ENCODE assay signal across 8 mouse cellular contexts in the genomic region with DNA sequence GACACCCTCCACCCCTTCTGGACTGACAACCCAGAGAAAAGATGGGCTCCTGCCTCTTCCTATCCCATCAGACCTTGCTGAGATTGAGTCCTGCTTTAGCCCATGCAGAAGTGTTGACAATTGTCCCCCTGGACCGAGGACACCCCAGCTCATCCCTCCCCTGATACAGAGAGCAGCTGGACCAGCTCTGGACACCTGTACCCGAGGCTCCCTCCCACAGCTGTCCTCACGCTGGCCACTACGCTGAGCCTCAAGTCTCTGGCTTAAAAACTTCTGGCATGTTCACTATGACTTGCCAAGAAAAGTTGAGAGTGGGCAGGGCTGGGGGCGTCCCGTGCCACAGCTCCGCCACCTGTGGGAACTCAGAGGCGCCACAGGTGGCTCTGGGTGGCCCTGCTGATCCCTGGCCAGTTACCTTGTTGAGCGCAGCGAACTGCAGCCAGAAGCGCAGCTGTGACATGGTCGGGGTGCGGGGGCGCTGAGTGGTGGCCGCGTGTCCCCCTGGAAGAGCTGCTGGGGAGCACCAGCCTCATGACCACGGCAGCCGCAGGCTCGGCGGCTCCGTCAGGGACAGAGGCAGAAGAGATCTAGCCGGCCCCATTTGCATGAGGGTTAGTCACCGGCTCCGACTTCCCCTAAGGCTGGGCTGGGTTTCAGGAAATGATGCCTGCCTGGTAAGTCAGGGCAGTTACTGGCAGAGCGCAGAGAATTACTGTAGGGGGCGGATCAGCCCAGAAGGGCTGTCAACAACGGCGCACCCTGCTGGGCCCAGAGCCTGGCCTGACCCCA. TPM values are rescaled to one million over a fixed set of nuclear protein-coding genes. Genes with fewer than 3 reads are reported as not detected.
DNase-seq lines count a peak whose midpoint lies in the region; ATAC-seq and TF ChIP-seq lines count a peak whose summit lies in the region.

No protein-coding gene starts in this region.

- H3K27ac ChIP-seq in kidney, adult 2 months (ENCODE audit: insufficient read depth, low read depth, low read length), result peak overlapping the region; percentile 82
- H3K27ac ChIP-seq in liver, embryonic 12.5 days, result peak overlapping the region; percentile 59
- H3K27ac ChIP-seq in neural tube, embryonic 13.5 days (replicated peaks), result no peak overlapping the region

- H3K4me2 ChIP-seq in liver, embryonic 12.5 days, result peak overlapping the region; percentile 61
- H3K4me2 ChIP-seq in neural tube, embryonic 13.5 days, result peak overlapping the region; percentile 31

- H3K36me3 ChIP-seq in kidney, adult 2 months (ENCODE audit: control insufficient read depth, insufficient read depth, low read length), result no peaks in the 10 kb centered on the region
- peaks cover 55% of the 10 kb centered on the region for H3K36me3 ChIP-seq in liver, embryonic 12.5 days
- H3K36me3 ChIP-seq in neural tube, embryonic 13.5 days, result peaks cover 29% of the 10 kb centered on the region

- 34% methylated on average over 28 of the region's 28 CpGs for WGBS in kidney, adult 2 months
- WGBS in liver, embryonic 12.5 days (ENCODE audit: insufficient replicate concordance), result 15% methylated on average over 28 of the region's 28 CpGs
- 17% methylated on average over 28 of the region's 28 CpGs for WGBS in neural tube, embryonic 13.5 days

- peaks cover 37% of the 10 kb centered on the region for H3K4me1 ChIP-seq in kidney, adult 2 months (ENCODE audit: control insufficient read depth, insufficient read depth, low read length)
- peaks cover 79% of the 10 kb centered on the region for H3K4me1 ChIP-seq in liver, embryonic 12.5 days
- H3K4me1 ChIP-seq in neural tube, embryonic 13.5 days (replicated peaks), result peaks cover 21% of the 10 kb centered on the region

- DNase-seq in right cerebral cortex, adult 2 months (ENCODE audit: low spot score in 2 of 2), result peak; percentile 31 to 49
- no peak for DNase-seq in right cerebral cortex, postnatal 4 days
- peak; percentile 77 for DNase-seq in c-Kit-positive CD71-negative TER-119-negative erythroid progenitor cells, embryonic 14.5 days (ENCODE audit: low read depth)
- DNase-seq in heart, adult 18-20 months, result peak; percentile 75 to 92
- peak; percentile 83 for DNase-seq in kidney, adult 2 months
- peak; percentile 88 for DNase-seq in urinary bladder, postnatal 14 days (ENCODE audit: low spot score)

- peak overlapping the region; percentile 55 for H3K9ac ChIP-seq in liver, embryonic 12.5 days
- H3K9ac ChIP-seq in neural tube, embryonic 13.5 days, result no peak overlapping the region

- ATAC-seq in liver, embryonic 12.5 days, result 0 out of 2 replicates have a peak, but pooled peaks have one; percentile 20
- no peak for ATAC-seq in neural tube, embryonic 13.5 days (ENCODE audit: low read depth)

- no peak for TF ChIP-seq POLR2A in kidney, adult 2 months (IDR thresholded peaks at IDR 0.05; ENCODE audit: low read depth, low read length)

- no peaks in the 10 kb centered on the region for H3K27me3 ChIP-seq in kidney, adult 2 months (replicated peaks; ENCODE audit: control insufficient read depth, insufficient read depth, low read length)
- no peaks in the 10 kb centered on the region for H3K27me3 ChIP-seq in liver, embryonic 12.5 days (replicated peaks)
- no peaks in the 10 kb centered on the region for H3K27me3 ChIP-seq in neural tube, embryonic 13.5 days

- H3K9me3 ChIP-seq in liver, embryonic 12.5 days (replicated peaks), result no peaks in the 10 kb centered on the region
- no peaks in the 10 kb centered on the region for H3K9me3 ChIP-seq in neural tube, embryonic 13.5 days

- TF ChIP-seq CTCF in kidney, adult 2 months (conservative IDR thresholded peaks at IDR 0.05; ENCODE audit: insufficient read depth, insufficient read length, low read depth, low read length), result peak; percentile 31; the same call in 1 of the 2 replicates

- H3K4me3 ChIP-seq in kidney, adult 2 months (ENCODE audit: insufficient read depth, low read depth, low read length), result peak overlapping the region; percentile 54
- H3K4me3 ChIP-seq in liver, embryonic 12.5 days, result peak overlapping the region; percentile 30
- no peak overlapping the region for H3K4me3 ChIP-seq in neural tube, embryonic 13.5 days

RNA-seq across cellular contexts. Expression of a gene that starts 28.0 kb away (rescaled TPM):
- total RNA-seq in heart, adult 18-20 months (2021), result 1,000 to 10,000 TPM in 1 of 2 experiments, 100 to 1,000 TPM in 1; 983 to 1,022 TPM
- polyA plus RNA-seq in kidney, adult 2 months (2012; rRNA removed), result 1,431 and 1,557 TPM in 2 replicates
- 682 and 685 TPM in 2 replicates for polyA plus RNA-seq in liver, embryonic 12.5 days (2016; fragmentation: Nextera tagmentation; extraction: Ambion mirVana)
- polyA plus RNA-seq in neural tube, embryonic 13.5 days (2015; fragmentation: Nextera tagmentation; extraction: Ambion mirVana), result 505 and 556 TPM in 2 replicates

RNA-seq across cellular contexts. Expression of a gene that starts 30.4 kb away (rescaled TPM):
- total RNA-seq in heart, adult 18-20 months (2021), result 10 to 100 TPM in 1 of 2 experiments, 1 to 10 TPM in 1; 9.0 to 10.1 TPM
- polyA plus RNA-seq in kidney, adult 2 months (2012; rRNA removed), result 27.7 and 30.8 TPM in 2 replicates
- 15.0 and 15.4 TPM in 2 replicates for polyA plus RNA-seq in liver, embryonic 12.5 days (2016; fragmentation: Nextera tagmentation; extraction: Ambion mirVana)
- polyA plus RNA-seq in neural tube, embryonic 13.5 days (2015; fragmentation: Nextera tagmentation; extraction: Ambion mirVana), result 12.9 and 13.0 TPM in 2 replicates

RNA-seq across cellular contexts. Expression of a gene that starts 35.4 kb away (rescaled TPM):
- total RNA-seq in heart, adult 18-20 months (2021), result 10 to 100 TPM; 92.9 to 97.6 TPM
- polyA plus RNA-seq in kidney, adult 2 months (2012; rRNA removed), result 230 and 235 TPM in 2 replicates
- polyA plus RNA-seq in liver, embryonic 12.5 days (2016; fragmentation: Nextera tagmentation; extraction: Ambion mirVana), result 142 and 147 TPM in 2 replicates
- 141 and 153 TPM in 2 replicates for polyA plus RNA-seq in neural tube, embryonic 13.5 days (2015; fragmentation: Nextera tagmentation; extraction: Ambion mirVana)

RNA-seq across cellular contexts. Expression of a gene that starts 40.6 kb away (rescaled TPM):
- total RNA-seq in heart, adult 18-20 months (2021), result 100 to 1,000 TPM; 127 to 149 TPM
- polyA plus RNA-seq in kidney, adult 2 months (2012; rRNA removed), result 114 and 117 TPM in 2 replicates
- polyA plus RNA-seq in liver, embryonic 12.5 days (2016; fragmentation: Nextera tagmentation; extraction: Ambion mirVana), result 18.6 and 19.8 TPM in 2 replicates
- 13.3 and 16.8 TPM in 2 replicates for polyA plus RNA-seq in neural tube, embryonic 13.5 days (2015; fragmentation: Nextera tagmentation; extraction: Ambion mirVana)

RNA-seq across cellular contexts. Expression of a gene that starts 58.6 kb away (rescaled TPM):
- total RNA-seq in heart, adult 18-20 months (2021), result 1 to 10 TPM; 3.1 to 8.7 TPM
- polyA plus RNA-seq in kidney, adult 2 months (2012; rRNA removed), result 9.6 and 25.5 TPM in 2 replicates
- 22.3 and 22.8 TPM in 2 replicates for polyA plus RNA-seq in liver, embryonic 12.5 days (2016; fragmentation: Nextera tagmentation; extraction: Ambion mirVana)
- 2.4 and 2.9 TPM in 2 replicates for polyA plus RNA-seq in neural tube, embryonic 13.5 days (2015; fragmentation: Nextera tagmentation; extraction: Ambion mirVana)
